Mouse (Mus musculus) liver, adult 2 months (tissue): ENCODE measurements around the gene Prr22. TPM values are rescaled to one million over a fixed set of nuclear protein-coding genes. Genes with fewer than 3 reads are reported as not detected.

Experiments
- DNase-seq: peaks from one replicate; pipeline ENCODE4 v3.0.0-alpha.2; 2011; ENCODE audit warnings: low read depth, low spot score; ENCODE audit errors: extremely low read depth
- H3K27ac ChIP-seq: fragments of 200-500 bp; replicated peaks from 2 replicates; pipeline ENCODE4 v1.5.1; 2012; ENCODE audit warnings: low read depth, mild to moderate bottlenecking, control low read depth, inconsistent platforms, low read length; ENCODE audit not compliant: insufficient read depth
- H3K27me3 ChIP-seq: fragments of 200-500 bp; 2 replicates; pipeline ENCODE4 v1.6.1; 2012; ENCODE audit warnings: mild to moderate bottlenecking, moderate library complexity, low read length, inconsistent platforms; ENCODE audit not compliant: control insufficient read depth, insufficient read depth
- H3K36me3 ChIP-seq: fragments of 200-500 bp; 2 replicates; pipeline ENCODE4 v1.6.1; 2012; ENCODE audit warnings: low read length, inconsistent platforms; ENCODE audit not compliant: control insufficient read depth, insufficient read depth
- H3K4me1 ChIP-seq: fragments of 200-500 bp; 2 replicates; pipeline ENCODE4 v1.6.1; 2011; ENCODE audit warnings: low read length; ENCODE audit not compliant: control insufficient read depth, insufficient read depth
- H3K4me3 ChIP-seq: fragments of 200-500 bp; 2 replicates; pipeline ENCODE4 v1.5.1; 2011; ENCODE audit warnings: low read depth, mild to moderate bottlenecking, control low read depth, low read length, moderate library complexity; ENCODE audit not compliant: insufficient read depth
- H3K79me2 ChIP-seq: fragments of 200-500 bp; 2 replicates; pipeline ENCODE4 v1.6.1; 2012; ENCODE audit warnings: inconsistent platforms, mild to moderate bottlenecking, low read length, moderate library complexity; ENCODE audit not compliant: control insufficient read depth, insufficient read depth
- H3K9ac ChIP-seq: fragments of 200-500 bp; 2 replicates; pipeline ENCODE4 v1.6.1; 2012; ENCODE audit warnings: low read depth, mild to moderate bottlenecking, control low read depth, inconsistent platforms, low read length
- CTCF ChIP-seq: fragments of 200-500 bp; IDR thresholded peaks from 2 replicates; pipeline ENCODE4 v1.5.1; 2011; ENCODE audit warnings: low read depth, low read length, control low read depth
- POLR2A ChIP-seq: fragments of 200-500 bp; IDR thresholded peaks from 2 replicates; pipeline ENCODE4 v1.6.1; 2011; ENCODE audit warnings: low read length, control low read depth; ENCODE audit not compliant: insufficient read depth; ENCODE audit errors: extremely low read depth
- WGBS: fragments of 180-500 bp; shearing (Covaris S2); methylation state at CpG from one replicate; pipeline ENCODE4 v1.1.7; 2018; 5-methylcytosine and 5-hydroxymethylcytosine counted together
- polyA plus RNA-seq: library from polyadenylated mRNA; depleted of rRNA; stranded (reverse); fragments of >200 nt; gene quantifications from 2 replicates; pipeline ENCODE4 v1.2.3, GENCODE M21; 2012
- total RNA-seq: library from RNA; depleted of rRNA; stranded (reverse); fragments of >200 nt; gene quantifications from 2 replicates; pipeline ENCODE4 v1.2.3, GENCODE M21; 2014

Prr22 gene
- total and polyA plus RNA-seq, 2 experiments, result 0.18 to 1.5 TPM

DNA sequence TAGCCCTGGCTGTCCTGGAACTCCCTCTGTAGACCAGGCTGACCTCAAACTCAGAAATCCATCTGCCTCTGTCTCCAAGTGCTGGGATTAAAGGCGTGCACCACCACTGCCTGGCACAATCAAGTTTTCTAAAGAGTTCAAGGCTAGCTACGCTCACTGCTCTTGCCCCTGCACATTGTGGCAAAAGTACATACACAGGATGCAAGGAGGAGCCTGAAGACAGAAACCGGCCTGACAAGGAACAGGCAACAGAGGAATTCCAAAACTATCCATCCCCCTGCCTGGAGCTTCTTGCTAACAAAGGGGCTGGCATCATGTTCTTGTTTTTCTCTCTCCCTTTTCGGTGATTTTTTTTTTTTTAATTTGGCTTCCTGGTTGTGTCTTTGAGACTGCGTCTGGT, 25.9 kb upstream of the Prr22 start:
- H3K9ac ChIP-seq, result no peak overlapping the region
- H3K79me2 ChIP-seq, result no peaks in the 10 kb centered on the region
- H3K27ac ChIP-seq, result no peak overlapping the region
- no peaks in the 10 kb centered on the region for H3K27me3 ChIP-seq
- H3K4me3 ChIP-seq, result no peak overlapping the region
- WGBS, result 52% methylated on average over 5 of the region's 5 CpGs
- no peaks in the 10 kb centered on the region for H3K4me1 ChIP-seq
- DNase-seq, result no peak
- H3K36me3 ChIP-seq, result no peaks in the 10 kb centered on the region
- TF ChIP-seq POLR2A, result no peak
- no peak for TF ChIP-seq CTCF

DNA sequence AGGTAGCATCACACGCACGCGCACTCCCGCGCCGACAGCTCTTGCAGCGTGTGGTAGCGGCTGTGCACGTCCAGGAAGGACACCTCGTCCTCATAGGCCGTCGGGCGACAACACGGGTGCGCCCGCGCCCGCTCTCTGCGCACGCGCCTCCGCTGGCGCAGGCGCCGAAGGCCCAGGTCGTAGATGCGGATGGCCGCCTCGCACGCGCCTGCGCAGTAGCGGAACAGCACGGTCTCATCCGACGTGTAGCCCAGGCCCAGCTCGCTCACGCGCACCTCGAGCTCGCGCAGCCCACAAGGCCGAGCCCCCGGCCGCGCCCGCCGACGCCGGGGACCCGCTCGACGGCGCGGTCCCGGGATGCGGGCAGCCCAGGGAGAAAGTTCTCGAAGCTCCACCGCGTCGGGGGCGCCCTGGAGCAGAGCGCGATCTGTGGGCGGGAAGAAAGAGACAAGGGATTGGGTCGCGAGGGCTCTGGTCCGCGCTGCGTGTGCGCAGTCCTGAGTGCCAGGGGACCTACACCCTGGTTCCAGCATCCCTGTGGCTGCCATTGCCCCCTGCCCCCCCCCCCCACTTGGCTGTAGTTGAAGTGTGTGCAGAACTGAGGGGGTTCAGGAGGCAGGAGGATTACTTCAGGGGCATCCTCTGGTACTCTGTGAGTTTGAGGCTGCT, 18.5 kb upstream of the Prr22 start:
- no peak for DNase-seq
- Histone ChIP-seq H3K4me1 (no peaks in the 10 kb centered on the region), H3K36me3 (no peaks in the 10 kb centered on the region), H3K27ac (no peak overlapping the region), H3K27me3 (peaks cover 4% of the 10 kb centered on the region; the same call in 1 of the 2 replicates), H3K4me3 (peak overlapping the region; percentile 11; the same call in 1 of the 2 replicates), H3K79me2 (no peaks in the 10 kb centered on the region), H3K9ac (no peak overlapping the region)
- 26% methylated on average over 70 of the region's 71 CpGs for WGBS
- TF ChIP-seq CTCF (no peak), POLR2A (no peak)

DNA sequence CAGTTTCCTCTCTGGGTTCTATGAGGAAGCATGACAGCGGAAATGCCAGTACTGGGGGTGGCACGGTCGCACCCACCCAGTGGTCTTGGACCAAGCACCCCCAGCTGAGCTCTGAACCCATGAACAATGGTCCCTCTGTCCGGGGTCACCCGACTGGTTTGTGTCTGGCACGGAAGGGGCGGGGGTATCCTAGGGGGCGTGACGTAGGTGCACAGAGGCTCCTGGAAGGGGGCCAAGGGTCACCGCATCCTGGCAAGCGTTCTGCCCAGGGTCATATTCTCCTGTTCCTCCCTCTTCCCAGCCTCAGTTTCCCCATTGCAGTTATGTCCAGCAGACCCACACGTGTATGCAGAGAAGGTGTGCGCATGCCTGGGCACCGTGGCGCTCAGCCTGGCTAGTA, 16.6 kb upstream of the Prr22 start:
- Histone ChIP-seq H3K79me2 (no peaks in the 10 kb centered on the region), H3K4me3 (no peak overlapping the region), H3K9ac (no peak overlapping the region), H3K27me3 (peaks cover 4% of the 10 kb centered on the region; the same call in 1 of the 2 replicates), H3K36me3 (no peaks in the 10 kb centered on the region), H3K27ac (no peak overlapping the region), H3K4me1 (peaks cover 3% of the 10 kb centered on the region)
- 23% methylated on average over 15 of the region's 15 CpGs for WGBS
- DNase-seq, result no peak
- TF ChIP-seq CTCF (no peak), POLR2A (no peak)

DNA sequence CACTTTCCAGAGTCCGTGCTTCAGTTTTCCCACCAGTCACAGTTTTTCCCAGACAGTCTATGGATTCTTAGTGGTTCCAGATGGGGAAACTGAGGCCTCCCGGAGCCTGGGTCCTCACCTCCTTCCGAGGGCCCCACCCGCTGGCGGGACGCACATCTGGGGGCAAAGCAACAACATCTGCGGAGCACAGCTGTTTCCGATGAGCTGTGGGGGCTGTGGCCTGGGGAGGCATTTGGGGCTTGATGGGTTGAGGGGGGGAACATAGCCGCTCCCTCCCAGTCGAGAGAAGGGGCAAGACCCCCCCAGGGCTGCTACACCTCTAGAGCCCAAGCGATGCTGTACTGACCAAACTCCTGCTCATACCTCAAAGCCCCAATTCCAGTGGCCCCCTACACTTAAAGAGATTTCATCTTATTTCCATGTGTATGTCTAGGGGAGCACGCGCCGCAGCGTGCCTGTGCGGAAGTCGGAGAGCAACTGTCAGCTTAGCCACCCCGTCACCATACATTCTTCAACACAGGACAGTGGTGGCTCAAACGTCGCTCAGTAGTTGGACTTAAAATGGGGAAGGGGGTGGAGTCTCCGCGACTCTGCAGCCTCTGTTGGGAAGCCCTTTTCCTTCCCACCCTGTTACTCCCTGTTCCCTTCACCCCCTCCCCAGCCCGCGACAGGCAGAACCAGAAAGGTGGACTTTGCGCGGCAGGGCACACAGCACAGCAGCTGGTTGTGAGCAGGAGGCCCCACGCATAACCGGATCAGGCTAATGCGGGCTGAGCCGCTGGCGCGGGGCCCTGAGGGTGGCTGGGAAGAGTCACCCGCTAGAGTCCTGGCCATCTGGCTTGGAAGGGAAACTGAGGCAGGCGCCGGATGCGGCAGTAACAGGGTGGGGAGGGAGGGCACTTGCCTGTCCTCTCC, 15.5 kb upstream of the Prr22 start:
- Histone ChIP-seq H3K27me3 (peaks cover 4% of the 10 kb centered on the region; the same call in 1 of the 2 replicates), H3K4me1 (peaks cover 3% of the 10 kb centered on the region), H3K4me3 (no peak overlapping the region), H3K36me3 (no peaks in the 10 kb centered on the region), H3K27ac (no peak overlapping the region), H3K9ac (no peak overlapping the region), H3K79me2 (no peaks in the 10 kb centered on the region)
- no peak for DNase-seq
- TF ChIP-seq POLR2A, result no peak
- WGBS, result 17% methylated on average over 35 of the region's 36 CpGs

DNA sequence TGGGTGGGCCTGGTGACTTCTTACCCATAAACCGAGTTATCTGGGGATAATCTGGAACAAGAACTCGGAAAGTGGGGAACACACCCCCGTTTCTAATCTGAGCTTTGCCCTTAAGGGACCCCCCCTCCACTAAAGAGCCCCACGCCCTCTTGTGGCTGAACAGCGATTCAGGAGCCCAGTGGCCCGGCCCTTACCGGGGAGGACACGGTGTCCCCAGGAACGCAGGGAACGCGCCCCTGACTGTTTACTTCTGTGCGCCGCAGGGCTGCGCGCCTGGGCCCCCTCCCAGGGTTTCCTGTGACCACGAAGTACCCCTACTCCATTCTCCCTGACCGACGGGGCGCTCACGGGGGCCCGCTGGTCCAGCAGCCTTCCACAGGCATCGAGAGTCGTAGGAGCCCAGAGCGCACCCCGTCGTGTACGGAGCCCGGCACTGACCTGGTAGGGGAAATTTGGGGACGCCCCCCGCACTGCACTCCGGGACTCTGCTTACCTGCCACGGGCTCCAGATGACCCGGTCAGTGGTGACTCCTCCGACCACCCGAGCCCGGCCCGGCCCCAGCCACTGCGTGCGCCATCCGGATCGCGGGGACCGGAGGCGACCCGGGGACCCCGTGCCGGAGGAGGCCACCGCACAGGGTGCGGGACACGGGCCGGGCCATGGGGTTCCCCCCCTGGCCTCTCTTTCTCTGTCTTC, 13.2 kb upstream of the Prr22 start:
- 2% methylated on average over 51 of the region's 51 CpGs for WGBS
- no peaks in the 10 kb centered on the region for H3K79me2 ChIP-seq
- no peaks in the 10 kb centered on the region for H3K36me3 ChIP-seq
- H3K27ac ChIP-seq, result no peak overlapping the region
- peaks cover 2% of the 10 kb centered on the region; the same call in 1 of the 2 replicates for H3K27me3 ChIP-seq
- peaks cover 5% of the 10 kb centered on the region for H3K4me1 ChIP-seq
- H3K9ac ChIP-seq, result peak overlapping the region; percentile 79
- TF ChIP-seq POLR2A (no peak), CTCF (peak; percentile 58)
- H3K4me3 ChIP-seq, result peak overlapping the region; percentile 53; the same call in 1 of the 2 replicates
- DNase-seq, result no peak
